11 mouse cellular contexts compared by ENCODE assay signal in the genomic region with DNA sequence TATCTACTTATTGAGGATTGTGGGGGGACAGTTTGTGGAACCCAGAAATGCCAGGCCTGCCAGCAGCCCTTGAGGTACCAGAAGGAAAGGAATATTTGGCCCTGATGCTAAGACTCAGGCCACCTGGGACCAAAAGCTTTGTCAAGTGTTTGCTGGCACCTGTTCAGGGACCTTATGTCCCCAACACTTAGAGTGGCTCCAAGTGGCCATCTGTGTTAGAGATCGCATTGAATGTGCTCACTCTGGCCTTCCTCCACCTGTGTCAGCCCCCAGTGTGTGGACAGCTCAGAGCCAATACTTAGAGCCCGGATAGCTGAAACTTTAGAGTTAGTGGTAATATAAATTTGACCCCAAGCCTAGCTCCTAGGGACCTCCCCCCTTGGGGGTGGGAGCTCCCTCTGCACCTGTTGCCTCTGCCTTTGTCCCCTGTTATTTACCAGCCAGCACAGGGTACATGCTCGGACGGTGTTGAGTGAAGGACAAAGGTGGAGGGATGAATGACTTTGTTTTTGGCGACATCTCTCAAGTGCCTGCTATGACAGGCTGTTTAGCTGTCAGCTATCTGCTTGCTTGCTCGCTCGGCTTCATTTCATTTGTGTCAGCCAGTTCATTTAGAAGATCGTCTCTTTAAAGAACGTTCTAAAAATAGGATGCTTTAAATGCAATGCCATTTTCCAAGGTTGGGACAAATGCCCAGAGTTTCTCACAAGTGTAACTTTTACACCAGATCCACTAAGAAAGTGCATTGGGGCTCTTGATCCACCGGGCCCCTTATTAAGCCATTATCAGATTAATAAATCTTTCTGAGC.
DNase-seq lines count a peak whose midpoint lies in the region; ATAC-seq lines count a peak whose summit lies in the region.
"Had no signal": no experiment of that assay in that cellular context is flagged by ENCODE, and none has a peak within 500 bp of the region (broad histone marks: within the 10 kb centered on the region; RNA-seq: fewer than 3 reads in every experiment).

No protein-coding gene starts in this region.

- peak overlapping the region; percentile 64 for H3K27ac ChIP-seq in heart, embryonic 16.5 days (ENCODE audit: low read length)
- H3K27ac ChIP-seq: kidney, postnatal 0 days; neural tube, embryonic 12.5 days had no signal

- H3K4me1 ChIP-seq in heart, embryonic 16.5 days (ENCODE audit: control insufficient read depth, insufficient read depth, low read length) = peaks cover 26% of the 10 kb centered on the region
- H3K4me1 ChIP-seq: neural tube, embryonic 12.5 days had no signal

- no peak overlapping the region for H3K4me3 ChIP-seq in heart, embryonic 16.5 days (ENCODE audit: low read length)
- H3K4me3 ChIP-seq: neural tube, embryonic 12.5 days had no signal

- peak overlapping the region; percentile 16; the same call in 1 of the 2 replicates for H3K9ac ChIP-seq in heart, embryonic 16.5 days (ENCODE audit: low read length)
- H3K9ac ChIP-seq: neural tube, embryonic 12.5 days had no signal

- intact Hi-C loops in heart, postnatal 25 days (cut with DNase I) = no loop called here

- 40% methylated on average over 10 of the region's 10 CpGs for WGBS in heart, embryonic 16.5 days

- peak; percentile 73 for ATAC-seq in heart, embryonic 16.5 days (replicated peaks; ENCODE audit: extremely low read depth, insufficient read depth, low FRiP score)
- no peak for ATAC-seq in granulocyte monocyte progenitor cell, adult 5-6 weeks (replicated peaks; ENCODE audit: poor library complexity, severe bottlenecking)

- H3K27me3 ChIP-seq in heart, embryonic 16.5 days (ENCODE audit: control insufficient read depth, insufficient read depth, low read length) = no peaks in the 10 kb centered on the region
- H3K27me3 ChIP-seq: neural tube, embryonic 12.5 days had no signal

- peak; percentile 65 to 77 for DNase-seq in heart, adult 18-20 months
- no peak for DNase-seq in heart, postnatal 25 days (ENCODE audit: low spot score)
- peak; percentile 93 for DNase-seq in cerebellum, adult 9-10 months
- DNase-seq in lung, postnatal 25 days (ENCODE audit: low spot score) = peak; percentile 90
- DNase-seq in right cerebral cortex, postnatal 25 days = no peak
- no peak for DNase-seq in retina, postnatal 1 day
- DNase-seq: right cerebral cortex, postnatal 14 days had no signal

- H3K36me3 ChIP-seq in heart, embryonic 16.5 days (ENCODE audit: control insufficient read depth, insufficient read depth) = no peaks in the 10 kb centered on the region
- H3K36me3 ChIP-seq: neural tube, embryonic 12.5 days had no signal

- H3K9me3 ChIP-seq in heart, embryonic 16.5 days (replicated peaks; ENCODE audit: control insufficient read depth, low read length) = no peaks in the 10 kb centered on the region
- H3K9me3 ChIP-seq: neural tube, embryonic 12.5 days had no signal

- peak overlapping the region; percentile 26 for H3K4me2 ChIP-seq in heart, embryonic 16.5 days (ENCODE audit: low read depth, low read length)
- H3K4me2 ChIP-seq: neural tube, embryonic 12.5 days had no signal

Comparison
In these comparisons a context has a peak if more than half of its experiments do, and no peak if none do; other contexts are left out.
1. DNase-seq: peak in heart, adult 18-20 months (2 of 2), cerebellum, adult 9-10 months (single experiment) and lung, postnatal 25 days (single experiment); none in heart, postnatal 25 days (single experiment), right cerebral cortex, postnatal 25 days (single experiment) and retina, postnatal 1 day (single experiment).